Mouse (Mus musculus): ENCODE measurements at regions not wholly inside any gene's neighbourhood (a gene's known extent, or its start where the extent isn't known, plus 50 kb on each side); places are given as distances from the start of the nearest gene placed in this dataset.

DNA sequence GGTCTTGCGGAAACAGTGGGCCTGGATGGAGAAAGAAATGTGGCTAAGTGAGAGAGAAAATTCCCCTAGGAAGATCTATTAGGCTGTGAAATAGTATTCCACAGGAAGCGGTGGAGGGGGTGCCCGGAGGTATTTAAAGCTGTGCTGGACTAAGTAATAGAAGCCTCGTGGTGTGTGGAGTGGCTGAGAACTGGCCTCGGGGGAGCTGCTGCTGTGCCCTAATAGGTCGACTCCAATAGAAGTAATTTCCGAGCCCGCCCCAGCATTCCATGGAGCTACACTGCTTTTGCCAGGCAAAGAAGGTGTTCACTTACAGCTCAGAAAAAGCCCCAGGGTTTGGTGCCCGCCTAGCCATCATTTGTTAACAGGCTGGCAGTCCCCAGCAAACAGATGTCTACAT, 317.1 kb upstream of the Zmiz1 start:
- no peak for ATAC-seq (replicated peaks; ENCODE audit: low FRiP score, low TSS enrichment, poor library complexity, severe bottlenecking)

DNA sequence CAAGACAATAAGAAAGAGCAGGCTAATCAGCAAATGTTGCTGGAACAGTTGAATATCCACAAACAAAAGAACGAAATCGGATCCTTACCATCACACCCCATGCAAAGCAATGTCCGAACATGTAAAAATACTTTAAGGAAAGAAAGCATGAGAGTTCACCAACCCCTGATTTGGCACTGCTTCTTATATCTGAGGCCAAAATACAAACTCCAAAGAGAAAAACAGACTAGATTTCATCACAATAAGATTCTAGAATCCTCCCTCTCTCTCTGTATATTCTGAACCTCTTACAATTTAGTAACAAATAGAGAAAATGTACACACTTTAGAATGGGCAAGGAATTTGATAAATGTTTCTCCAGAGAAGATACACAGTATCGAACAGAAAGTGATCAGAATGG, 315.9 kb upstream of the Zmiz1 start:
- ATAC-seq (replicated peaks; ENCODE audit: low FRiP score, low TSS enrichment, poor library complexity, severe bottlenecking), result no peak

DNA sequence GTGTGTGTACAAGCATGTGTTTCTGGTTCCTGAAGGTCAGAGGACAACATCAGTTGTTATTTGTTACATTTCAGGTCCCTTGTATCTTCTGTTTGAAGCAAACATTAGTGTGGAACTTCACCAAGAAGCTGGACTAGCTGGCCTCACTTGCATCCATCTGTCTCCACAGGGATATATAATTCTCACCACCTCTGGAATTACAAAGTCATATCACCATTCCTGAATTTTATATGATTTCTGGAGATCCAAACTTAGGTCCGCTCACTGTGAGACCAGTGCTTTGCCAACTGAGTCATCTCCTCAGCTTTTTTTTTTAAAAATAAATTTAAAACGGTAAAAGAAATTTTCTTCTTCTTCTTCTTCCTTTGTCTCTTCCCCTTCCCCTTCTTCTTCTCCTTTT, 311.3 kb upstream of the Zmiz1 start:
- no peak for ATAC-seq (replicated peaks; ENCODE audit: low FRiP score, low TSS enrichment, poor library complexity, severe bottlenecking)

DNA sequence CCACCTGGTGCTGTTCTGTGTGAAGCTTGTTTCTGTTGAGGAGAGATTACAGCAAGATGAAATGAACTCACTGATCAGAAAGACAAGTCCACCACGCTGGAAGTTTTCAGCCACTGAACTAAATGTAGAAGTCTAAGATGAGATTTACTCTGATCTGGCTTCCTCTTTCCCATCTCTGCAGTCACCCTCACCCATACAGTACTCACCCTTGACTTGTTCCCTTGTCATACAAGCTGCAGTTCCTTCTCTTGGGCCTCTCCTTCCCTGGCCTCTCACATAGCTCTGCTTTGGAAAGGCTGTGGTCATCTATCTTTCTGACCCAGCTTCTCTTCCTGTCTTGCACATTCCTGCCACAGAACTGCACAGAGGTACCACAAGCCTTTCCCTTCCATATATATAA, 308.0 kb upstream of the Zmiz1 start:
- no peak for ATAC-seq (replicated peaks; ENCODE audit: low FRiP score, low TSS enrichment, poor library complexity, severe bottlenecking)

DNA sequence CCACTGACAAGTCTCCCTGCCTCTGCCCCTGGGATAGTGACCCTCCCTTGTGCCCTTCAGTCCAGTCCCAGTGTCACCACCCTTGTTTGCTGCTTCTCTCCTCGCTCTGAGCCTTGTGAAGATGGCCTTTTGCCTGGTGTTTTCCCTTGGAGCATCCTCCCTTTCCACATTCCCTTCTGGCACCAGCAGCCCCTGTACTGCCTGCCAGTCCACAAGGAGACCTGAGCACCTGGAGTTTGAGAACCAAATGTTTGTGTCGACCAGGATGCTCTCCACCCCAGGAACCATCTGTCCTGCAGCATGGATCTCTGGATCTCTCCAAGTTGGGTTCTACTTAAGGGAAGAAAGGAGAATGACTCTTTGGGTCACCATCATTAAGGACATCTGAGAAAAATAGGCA, 307.5 kb upstream of the Zmiz1 start:
- ATAC-seq (replicated peaks; ENCODE audit: low FRiP score, low TSS enrichment, poor library complexity, severe bottlenecking), result no peak

DNA sequence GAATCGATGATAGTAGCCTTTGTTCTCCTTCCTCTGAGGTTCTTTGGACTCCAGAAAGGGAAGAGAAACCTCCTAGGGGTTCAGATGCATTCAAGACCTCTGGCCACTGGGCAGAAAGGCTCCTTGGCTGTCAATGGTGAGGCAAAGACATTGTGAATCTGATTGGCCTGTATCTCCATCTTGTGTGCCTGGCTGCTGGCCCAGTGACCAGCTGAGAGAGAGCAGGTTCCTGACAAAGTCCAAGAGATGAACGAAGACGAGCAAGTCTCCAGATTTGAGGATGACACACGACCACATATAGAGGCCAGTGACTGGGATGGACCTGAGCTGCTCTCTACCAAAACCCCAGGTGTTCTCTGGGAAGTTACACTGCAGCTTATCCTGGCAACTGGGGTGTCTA, 305.4 kb upstream of the Zmiz1 start:
- ATAC-seq (replicated peaks; ENCODE audit: low FRiP score, low TSS enrichment, poor library complexity, severe bottlenecking), result no peak

DNA sequence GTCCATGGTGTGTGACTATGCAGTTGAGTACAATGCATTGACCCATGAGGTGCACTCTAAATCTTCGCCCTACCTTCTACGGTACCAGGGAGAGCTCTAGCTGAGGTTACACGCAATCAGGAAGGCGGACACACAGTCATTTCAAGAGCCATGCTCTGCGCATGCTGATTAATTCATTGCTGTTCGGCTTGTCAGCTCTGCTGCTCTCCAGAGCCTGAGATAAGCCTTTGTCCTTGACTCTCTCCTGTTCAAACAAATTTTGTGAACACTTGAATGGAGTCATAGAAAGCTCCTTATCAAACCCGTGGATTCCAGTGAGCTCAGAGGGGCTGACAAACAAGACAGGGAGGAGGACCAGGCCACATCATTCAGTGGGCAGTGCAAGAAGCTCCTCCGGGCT, 304.8 kb upstream of the Zmiz1 start:
- ATAC-seq (replicated peaks; ENCODE audit: low FRiP score, low TSS enrichment, poor library complexity, severe bottlenecking), result no peak

DNA sequence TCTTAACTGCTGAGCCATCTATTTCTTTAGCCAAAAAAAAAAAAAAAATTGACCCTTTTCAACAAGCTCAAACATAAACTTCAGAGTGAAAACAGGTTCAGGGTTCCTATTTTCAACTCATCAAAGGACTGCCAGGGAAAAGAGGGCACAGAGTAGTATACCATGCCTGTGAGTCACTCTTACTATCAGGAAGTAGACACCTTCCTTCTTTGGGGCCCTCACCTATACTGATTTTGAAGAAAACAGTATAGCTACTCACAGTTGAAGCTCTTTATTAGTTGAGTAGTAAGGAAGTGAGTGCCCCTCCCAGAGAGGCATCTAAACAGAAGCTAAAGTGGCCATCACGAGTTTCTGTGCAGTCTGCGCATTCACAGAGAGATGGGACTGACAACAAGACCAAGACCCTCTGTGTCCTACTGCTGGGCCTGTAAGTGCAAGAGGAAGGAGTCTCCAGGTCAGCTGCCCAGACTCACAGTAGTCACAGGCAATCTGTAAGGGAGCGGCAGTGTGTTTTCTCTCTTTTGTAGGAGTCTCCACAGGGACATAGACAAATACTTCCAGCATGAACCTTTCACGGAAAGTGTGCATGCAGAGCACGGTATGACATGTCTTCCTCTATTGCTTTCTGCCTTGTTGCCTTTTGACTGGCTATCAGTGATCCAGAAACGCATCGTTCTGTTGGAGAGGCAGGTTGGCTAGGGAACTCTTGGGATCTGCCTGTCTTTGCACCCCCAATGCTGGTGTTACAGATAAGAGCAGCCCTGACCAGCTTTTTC, 303.8 kb upstream of the Zmiz1 start:
- ATAC-seq (replicated peaks; ENCODE audit: low FRiP score, low TSS enrichment, poor library complexity, severe bottlenecking), result no peak

DNA sequence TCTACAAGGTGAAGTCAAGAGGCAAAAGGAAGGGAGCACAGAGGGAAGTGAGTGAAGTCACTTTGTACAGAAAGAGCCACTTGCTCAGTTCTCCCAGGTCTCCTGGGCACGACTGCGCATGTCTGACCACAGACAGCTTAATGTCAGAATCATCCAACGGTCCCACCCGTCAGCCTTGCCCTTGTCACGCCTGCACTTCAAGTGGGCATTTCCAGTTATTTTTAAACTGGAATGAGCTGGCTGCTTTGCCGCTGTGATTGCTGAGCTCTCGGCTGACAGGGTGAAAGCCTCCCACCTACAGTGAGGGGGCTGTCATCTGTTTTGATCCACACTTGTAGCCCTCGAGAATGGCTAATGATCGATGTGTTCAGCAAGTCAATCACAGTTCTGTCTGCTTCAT, 302.8 kb upstream of the Zmiz1 start:
- ATAC-seq (replicated peaks; ENCODE audit: low FRiP score, low TSS enrichment, poor library complexity, severe bottlenecking), result no peak

DNA sequence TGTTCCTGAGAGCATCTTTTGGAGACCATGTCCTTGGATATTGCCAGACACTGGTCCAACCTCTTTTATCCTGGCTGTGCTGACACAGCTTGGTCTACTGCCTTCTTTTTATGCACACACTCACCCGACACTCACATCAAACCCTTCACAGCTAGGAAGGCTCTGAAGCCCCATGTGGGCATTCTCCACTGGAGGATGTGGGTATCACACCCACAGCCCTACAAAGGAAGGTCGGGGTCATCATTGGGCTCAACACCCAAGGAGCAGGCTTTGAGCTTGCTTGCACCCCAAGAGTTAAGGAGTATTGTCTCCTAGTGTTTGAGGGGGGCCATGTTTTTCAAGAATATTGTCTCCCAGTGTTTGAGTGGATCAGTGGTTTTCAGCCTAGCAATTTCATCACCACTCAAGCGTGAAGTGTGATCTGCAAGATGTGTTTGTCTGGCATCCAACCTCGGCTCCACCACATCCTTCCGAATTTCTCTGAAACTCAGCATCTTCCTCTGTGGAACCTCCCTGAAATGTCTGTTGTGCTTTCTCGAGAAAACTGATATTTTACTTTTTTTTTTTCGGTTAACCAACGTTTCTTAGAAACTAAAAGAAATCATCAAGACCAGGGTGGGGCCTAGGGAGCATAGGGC, 297.2 kb upstream of the Zmiz1 start:
- ATAC-seq (replicated peaks; ENCODE audit: low FRiP score, low TSS enrichment, poor library complexity, severe bottlenecking), result no peak

DNA sequence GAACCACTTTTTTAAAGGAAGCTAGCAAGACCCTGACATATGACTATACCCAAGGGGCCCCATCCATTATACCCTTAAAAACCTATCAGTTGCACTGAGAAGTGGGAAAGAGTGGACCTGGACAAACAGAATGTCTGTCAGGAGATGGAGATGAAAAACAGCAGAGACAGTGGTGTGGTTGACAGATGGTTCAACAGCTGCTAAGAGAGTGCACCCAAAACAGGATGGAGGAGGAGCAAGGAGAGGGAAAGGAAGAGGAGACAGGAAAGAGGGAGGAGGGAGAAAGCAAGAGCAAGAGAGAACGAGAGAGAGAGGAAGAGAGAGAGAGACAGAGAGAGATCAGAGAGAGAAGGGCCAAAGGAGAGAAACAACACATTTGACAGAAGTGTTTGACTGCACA, 292.8 kb upstream of the Zmiz1 start:
- no peak for ATAC-seq (replicated peaks; ENCODE audit: low FRiP score, low TSS enrichment, poor library complexity, severe bottlenecking)

DNA sequence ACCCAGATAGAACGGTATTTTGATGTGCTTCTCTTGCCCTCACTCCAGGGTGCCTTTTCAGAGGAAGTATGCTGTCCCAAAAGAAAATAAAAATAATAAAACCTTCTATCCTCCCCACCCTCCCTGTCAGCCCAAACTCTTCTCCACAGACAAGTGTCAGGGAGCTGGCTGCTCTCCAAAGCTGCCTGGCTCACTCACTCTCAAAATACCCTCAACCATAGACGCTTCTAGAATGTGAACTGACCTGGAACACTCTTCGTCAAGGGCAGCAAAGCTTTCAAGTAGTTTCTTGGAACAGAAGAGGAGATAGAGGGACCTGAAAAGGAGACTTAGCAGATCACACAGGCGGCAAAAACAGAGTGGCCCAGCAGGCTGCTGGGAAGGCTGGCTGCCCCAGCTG, 291.4 kb upstream of the Zmiz1 start:
- ATAC-seq (replicated peaks; ENCODE audit: low FRiP score, low TSS enrichment, poor library complexity, severe bottlenecking), result no peak

DNA sequence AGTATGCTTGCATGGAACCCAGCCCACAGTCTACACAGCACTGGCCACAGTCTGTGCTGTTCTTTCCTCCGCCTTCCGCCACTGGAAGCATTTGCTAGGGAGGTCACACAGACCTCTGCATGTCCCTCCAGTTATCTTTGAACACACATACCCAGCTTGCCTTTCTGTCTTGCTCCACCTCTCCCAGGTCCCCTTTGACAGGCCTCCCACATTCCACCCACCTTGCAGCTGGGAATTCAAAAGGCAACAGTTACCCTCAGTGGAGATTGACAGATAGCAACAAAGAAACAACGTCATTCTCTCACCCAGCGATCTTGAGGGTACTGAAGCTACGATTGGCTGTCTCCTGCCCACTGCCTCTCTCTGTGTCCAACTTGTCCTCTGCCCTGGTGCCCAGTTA, 290.7 kb upstream of the Zmiz1 start:
- no peak for ATAC-seq (replicated peaks; ENCODE audit: low FRiP score, low TSS enrichment, poor library complexity, severe bottlenecking)

DNA sequence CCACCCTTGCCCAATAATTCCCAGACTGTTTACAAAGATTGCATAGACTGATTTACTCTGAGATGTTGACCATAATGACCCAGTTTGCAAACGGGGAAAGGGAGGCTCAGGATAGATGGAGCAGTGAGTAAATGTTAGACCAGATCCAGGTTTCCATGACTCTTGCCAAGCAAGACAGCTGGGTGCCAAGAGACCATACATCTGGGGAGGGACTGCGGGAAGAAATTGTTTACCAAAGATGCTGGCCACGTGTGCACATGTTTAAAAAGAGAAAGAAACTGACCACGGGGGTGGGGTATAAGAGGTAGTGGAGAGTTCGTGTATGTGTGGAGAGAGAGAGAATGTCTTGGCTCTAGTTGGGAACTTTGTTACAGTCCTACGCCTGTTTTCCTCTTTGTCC, 285.7 kb upstream of the Zmiz1 start:
- ATAC-seq (replicated peaks; ENCODE audit: low FRiP score, low TSS enrichment, poor library complexity, severe bottlenecking), result no peak

DNA sequence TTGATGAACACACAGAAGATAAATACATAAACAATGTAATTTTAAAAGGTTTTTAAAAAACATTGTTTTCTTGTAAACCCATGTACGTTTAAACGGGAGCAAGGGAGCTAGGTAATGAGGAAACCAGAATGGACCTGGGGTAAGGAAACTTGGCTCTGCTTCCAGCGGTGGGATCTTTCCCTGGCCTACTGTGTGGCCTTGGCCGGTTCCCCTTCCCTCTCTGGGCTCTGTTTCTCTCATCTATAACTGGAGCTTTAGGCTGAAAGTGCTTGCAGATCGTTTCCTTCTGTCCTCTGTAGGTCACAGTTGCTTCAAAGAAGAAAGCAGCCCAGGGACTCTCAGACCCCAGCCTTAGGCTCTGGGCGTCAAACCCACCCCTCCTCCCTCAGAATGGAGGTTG, 285.1 kb upstream of the Zmiz1 start:
- ATAC-seq (replicated peaks; ENCODE audit: low FRiP score, low TSS enrichment, poor library complexity, severe bottlenecking), result no peak

DNA sequence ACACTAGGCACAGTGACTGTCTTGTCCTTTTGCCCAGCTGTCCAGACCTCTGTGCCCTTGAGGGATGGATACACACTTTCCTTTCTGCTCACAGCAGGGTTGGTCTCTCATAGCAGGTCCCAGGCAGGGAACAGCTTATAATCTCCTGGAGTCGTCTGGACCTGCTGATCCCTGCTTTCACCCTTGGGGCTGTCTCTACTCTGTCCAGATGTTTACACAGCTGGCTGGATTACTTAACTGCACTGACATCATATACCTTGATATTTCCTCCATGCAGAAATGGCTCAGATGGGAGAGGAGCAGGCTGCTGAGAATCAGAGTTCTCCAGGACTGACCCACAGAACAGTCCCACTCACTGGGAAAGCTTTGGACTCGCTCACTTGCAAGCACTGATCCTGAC, 284.6 kb upstream of the Zmiz1 start:
- no peak for ATAC-seq (replicated peaks; ENCODE audit: low FRiP score, low TSS enrichment, poor library complexity, severe bottlenecking)

DNA sequence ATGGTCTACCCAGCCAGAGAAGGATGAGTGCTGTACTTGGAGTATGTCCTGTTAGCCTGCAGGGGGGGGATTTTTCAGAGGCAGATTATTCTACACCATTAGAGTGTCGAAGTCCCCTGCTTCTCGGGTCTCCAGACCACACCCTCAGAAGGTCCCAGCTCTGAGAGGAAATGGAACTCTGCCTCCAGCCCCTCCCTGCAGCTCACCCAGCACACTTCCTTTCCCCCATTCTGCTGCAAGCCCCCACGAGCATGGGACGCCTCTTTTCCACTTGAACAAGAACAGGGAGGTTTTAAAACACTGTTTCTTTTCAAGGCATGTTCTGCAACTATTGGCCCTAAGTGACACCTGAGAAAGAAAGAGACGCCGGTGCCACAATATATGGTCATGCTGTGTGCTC, 282.8 kb upstream of the Zmiz1 start:
- ATAC-seq (replicated peaks; ENCODE audit: low FRiP score, low TSS enrichment, poor library complexity, severe bottlenecking), result no peak

DNA sequence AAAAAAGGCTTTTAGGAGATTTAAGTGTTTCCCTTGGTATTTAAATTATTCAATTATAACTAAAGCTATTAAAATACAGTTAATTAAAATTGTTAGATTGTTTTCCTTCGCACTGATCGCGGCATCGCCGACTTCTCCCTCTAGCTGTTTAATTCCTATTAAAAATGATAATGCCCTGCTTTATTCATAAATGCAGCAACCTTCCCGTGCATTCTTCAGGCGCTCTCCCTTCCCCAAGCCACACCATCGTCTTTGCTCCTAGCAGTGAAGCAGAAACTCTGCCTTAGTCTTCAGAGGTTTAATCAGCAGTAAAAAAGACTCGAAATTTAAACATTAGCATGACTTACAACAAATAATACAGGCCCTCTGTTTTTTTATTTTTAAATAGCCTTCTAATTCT, 278.9 kb upstream of the Zmiz1 start:
- ATAC-seq (replicated peaks; ENCODE audit: low FRiP score, low TSS enrichment, poor library complexity, severe bottlenecking), result no peak

DNA sequence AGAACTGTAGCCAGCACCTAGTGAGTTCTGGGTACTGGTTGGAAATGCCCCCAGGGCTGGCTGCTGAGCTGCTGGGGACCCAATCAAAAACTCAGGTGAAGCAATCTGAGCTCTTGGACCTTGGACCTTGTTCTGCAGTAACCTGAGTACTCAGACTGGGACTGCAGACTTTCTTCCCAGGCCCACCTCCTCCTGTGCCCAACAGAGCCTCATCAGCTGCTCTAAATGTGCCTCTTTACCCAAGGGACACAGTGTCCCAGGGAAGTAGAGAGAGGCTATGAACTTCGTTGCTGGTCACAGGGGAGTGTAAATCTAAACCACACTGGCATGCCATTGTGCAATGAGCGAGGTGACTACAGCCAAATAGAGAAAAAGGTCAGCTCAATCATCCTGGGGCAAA, 277.6 kb upstream of the Zmiz1 start:
- ATAC-seq (replicated peaks; ENCODE audit: low FRiP score, low TSS enrichment, poor library complexity, severe bottlenecking), result no peak

DNA sequence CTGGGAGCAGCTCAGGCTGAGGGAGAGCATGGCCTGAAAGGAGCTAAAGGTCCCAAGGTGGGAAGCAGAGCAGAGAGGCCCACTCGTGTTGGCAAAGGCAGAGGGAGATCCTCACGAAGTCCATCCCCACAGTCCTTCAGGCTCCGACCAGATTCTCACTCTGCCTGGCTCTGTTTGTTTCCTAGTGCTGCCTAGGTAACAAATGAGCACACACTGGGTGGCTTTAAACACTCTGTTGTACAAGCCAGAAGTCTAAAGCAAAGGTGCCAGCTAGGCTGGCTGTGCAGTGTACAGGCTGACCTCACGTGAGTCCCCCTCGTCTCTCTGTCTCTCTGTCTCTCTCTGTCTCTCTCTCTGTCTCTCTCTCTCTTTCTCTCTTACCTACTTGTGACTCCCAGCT, 274.9 kb upstream of the Zmiz1 start:
- ATAC-seq (replicated peaks; ENCODE audit: low FRiP score, low TSS enrichment, poor library complexity, severe bottlenecking), result no peak

DNA sequence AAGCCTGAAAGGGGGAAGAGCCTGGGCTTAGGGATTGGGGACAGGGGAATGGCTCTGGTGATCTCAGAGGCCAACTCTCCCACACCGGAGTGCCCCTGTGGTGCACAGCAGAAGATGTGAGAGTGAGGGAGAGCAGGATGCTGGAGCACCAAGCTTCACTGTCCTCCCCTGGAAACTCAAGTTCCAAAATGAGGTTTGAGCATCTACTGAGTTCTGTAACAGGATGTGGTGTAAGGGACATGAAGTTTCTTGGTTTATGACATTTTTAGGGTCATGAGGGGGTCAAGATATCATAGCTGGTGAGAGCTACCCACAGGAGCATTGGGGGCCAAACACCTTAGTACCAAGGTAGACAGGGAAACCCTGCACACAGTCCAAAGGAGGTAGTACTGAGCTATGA, 274.1 kb upstream of the Zmiz1 start:
- no peak for ATAC-seq (replicated peaks; ENCODE audit: low FRiP score, low TSS enrichment, poor library complexity, severe bottlenecking)

DNA sequence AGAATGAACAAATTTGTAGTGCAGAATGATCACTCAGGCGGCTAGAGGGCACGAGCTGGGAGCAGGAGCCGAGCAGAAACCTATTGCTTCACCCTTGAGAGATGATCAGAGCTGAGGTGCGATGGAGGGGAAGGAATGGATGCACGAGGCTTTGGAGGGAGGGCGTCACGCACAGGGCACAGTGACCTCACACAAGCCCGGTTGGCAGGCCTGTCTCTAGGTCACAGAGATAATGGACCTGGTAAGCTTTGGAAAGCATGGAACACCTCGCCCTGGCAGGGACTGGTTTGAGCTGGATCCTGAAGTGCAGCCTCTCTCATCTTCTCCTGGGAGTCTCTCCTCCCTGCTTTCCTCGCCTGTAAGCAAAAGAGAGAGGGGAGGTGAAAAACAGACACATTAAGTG, 273.4 kb upstream of the Zmiz1 start:
- no peak for ATAC-seq (replicated peaks; ENCODE audit: low FRiP score, low TSS enrichment, poor library complexity, severe bottlenecking)
